Mouse (Mus musculus) ES-Bruce4 (cell line): ENCODE measurements around the gene Vmn2r87.

ENCODE experiments used
- CTCF ChIP-seq: IDR thresholded peaks from one replicate; pipeline ENCODE4 v1.8.1; 2011; ENCODE audit warnings: low read depth, low read length
- POLR2A ChIP-seq: IDR thresholded peaks from one replicate; pipeline ENCODE4 v1.8.1; 2011; ENCODE audit warnings: low read length; ENCODE audit not compliant: insufficient read depth

GRCm38 (mm10) chr10:130444776-130445175, 52.4 kb downstream of the Vmn2r87 start:
- TF ChIP-seq CTCF, result no peak
- no peak for TF ChIP-seq POLR2A
